Mouse (Mus musculus): ENCODE results near the gene Scd4.

The Scd4 gene

GRCm38 (mm10) chr19:44377629-44378375 is 44.9 kb downstream of the Scd4 start:
- DNase-seq (ENCODE audit: low spot score in 2 of 2) = peak in 1 of 2 experiments; percentile 70

DNA sequence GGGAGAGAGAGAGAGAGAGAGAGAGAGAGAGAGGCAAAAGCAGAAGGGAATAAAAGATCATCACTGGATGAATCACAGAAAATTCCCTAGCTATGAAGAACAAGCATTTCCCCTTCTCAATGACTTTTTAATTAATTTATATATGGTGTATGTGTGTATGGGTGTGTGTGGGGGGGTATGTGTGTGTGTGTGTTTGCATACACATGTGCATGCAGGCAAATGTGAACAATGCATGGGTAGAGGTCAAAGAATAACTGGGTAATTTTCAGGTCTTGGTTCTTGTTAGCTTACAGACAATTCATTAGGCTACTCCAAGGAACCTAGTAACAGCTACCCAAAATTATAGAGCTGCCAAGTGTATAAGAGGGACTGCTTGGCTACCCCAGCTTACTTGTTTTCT is 46.2 kb downstream of the Scd4 start:
- DNase-seq (ENCODE audit: low spot score in 2 of 2) = no peak

DNA sequence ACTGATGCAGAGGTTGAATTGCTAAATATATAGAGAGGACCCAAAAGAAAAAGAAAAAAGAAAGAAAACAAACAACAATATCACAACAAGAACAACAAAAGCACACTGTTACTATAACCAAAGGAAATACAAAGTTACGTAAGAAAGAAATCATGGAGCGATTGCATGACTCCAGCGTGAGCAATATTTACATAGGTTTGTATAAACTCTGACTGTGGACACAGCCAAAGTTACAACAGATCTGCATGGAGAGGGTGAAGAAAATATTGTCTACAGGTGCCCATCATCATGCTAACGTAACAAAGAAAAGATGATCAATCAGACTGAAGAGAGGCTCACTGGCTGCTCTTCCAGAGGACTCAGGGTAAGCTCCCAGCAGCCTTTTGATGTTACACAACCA is 47.2 kb downstream of the Scd4 start:
- no peak for DNase-seq (ENCODE audit: low spot score in 2 of 2)

GRCm38 (mm10) chr19:44382682-44383321 is 49.9 kb downstream of the Scd4 start:
- peak in 1 of 2 experiments; percentile 79 for DNase-seq (ENCODE audit: low spot score in 2 of 2)

DNA sequence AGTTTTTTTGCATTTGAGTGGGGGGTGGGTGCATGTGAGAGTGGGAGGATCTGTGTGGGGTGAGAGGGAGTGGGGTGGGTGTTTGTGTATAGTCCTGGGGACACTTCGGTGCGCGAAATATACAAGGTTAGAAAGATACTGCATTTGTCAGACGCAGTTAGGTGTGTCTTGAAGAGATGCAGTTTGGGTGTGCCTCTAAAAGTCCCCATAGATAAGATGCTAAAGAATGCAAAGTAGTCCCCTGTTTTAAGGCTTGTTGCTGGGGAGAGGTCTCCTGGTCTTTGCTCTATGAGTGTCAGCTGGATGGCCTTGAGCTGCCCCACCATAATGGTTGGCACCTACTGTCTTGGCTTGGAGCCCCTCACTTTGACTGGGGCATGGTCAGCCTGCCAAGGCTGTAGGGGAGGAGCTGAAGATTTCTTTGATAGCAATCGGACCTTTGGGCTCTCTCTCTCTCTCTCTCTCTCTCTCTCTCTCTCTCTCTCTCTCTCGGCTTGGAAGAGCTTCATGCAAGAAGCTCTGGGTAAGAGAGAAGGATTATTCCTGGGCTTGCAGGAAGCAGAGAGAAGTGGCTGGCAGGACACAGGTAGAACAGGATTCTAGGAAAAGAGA is 53.1 kb downstream of the Scd4 start:
- no peak for DNase-seq (ENCODE audit: low spot score in 2 of 2)

DNA sequence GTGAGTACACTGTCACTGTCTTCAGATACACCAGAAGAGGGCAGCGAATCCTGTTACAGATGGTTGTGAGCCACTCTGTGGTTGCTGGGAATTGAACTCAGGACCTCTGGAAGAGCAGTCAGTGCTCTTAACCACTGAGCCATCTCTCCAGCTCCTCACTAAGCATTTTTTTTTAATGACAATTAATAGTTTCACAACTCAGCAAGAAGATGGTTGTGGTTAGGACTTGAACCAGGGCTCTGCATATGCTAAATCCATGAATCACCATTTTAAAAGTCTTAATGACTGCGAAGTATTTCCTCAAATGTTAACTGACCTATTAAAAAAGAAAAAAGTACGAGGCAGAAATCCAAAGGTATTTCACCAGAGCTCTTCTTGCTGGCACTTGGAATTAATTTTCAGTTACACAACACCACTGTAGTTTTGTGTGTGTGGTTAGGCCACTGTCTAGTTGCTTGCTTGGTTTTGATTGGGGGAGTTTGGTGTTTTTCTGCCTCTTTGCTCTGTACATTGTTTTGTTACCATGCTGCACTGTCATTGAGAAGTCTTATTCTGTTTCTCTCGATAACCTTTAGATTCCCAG is 54.3 kb downstream of the Scd4 start:
- DNase-seq (ENCODE audit: low spot score in 2 of 2) = no peak

GRCm38 (mm10) chr19:44387746-44388474 is 55.0 kb downstream of the Scd4 start:
- no peak for DNase-seq (ENCODE audit: low spot score in 2 of 2)

GRCm38 (mm10) chr19:44388475-44389428 is 55.9 kb downstream of the Scd4 start:
- peak; percentile 98 to 99 for DNase-seq (ENCODE audit: low spot score in 2 of 2)

- peak; percentile 41 to 49 for DNase-seq (ENCODE audit: low spot score in 2 of 2)
Observed at GRCm38 (mm10) chr19:44389507-44389906, 56.6 kb downstream of the Scd4 start.

DNA sequence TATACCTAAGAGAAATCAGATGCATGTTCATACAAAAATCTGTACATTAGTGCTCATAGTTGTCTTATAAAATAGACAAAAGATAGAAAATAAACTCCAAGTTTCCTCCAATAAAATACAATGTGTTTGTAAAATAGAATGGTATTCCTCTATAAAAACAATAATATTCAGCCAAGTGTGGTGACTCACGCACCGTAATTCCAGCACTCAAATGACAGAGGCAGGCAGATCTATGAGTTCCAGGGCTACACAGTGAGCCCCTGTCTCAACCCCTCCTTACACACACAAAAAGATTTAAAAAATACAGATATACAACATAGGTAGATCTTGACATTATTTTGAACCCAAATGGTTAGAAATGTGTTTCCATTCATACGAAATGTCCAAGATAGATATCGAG is 59.0 kb downstream of the Scd4 start:
- DNase-seq (ENCODE audit: low spot score in 2 of 2) = no peak

GRCm38 (mm10) chr19:44392339-44393009 is 59.6 kb downstream of the Scd4 start:
- DNase-seq (ENCODE audit: low spot score in 2 of 2) = no peak

DNA sequence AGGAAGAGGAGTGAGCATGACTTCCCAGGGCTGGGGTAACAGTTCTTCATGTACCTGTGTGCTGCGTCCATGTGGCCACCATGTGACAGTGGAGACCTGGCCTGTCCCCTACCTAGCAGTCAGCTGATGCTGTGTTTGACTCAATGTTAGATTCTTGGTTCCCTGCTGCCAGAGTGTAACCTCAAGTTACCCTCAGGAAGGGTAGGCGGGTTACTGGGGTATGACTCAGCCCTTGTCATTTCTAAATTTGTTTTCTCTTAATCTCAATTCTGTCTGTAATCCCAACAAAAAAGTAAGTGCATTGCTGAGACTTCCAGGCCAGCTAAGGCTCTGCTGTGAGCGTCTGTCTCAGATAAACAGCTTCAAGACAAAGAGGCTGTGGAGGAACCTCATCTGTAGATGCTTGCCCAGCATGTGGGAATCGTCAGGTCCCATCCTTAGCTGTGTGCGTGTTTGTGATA is 61.1 kb downstream of the Scd4 start:
- peak in 1 of 2 experiments; percentile 41 for DNase-seq (ENCODE audit: low spot score in 2 of 2)

DNA sequence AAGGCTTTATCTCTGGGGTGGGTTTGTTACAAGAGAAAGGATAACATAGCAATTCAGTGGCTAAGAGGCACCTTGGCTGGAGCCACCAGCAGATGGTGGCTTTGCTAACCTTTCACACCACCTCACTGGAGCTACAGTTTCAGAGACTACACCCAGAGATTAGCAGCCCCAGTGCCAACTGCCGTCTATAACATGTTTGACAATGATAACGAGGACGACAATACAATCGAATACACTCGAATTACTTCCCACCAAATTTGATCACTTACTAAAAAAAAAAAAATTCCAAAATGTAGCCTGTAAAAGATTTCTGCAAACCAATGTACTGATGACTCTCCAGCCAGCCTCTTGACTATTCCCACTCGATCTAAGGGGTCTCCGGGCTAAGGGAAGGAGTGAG is 62.1 kb downstream of the Scd4 start:
- no peak for DNase-seq (ENCODE audit: low spot score in 2 of 2)

All from natural killer cell, adult 2 months (primary cell).